Mouse (Mus musculus): ENCODE results near the gene Gm5724. TPM values are rescaled to one million over a fixed set of nuclear protein-coding genes. Genes with fewer than 3 reads are reported as not detected.

Gene Gm5724
- polyA plus RNA-seq (2014; fragmentation: Illumina TruSeq; extraction: RNeasy Lipid Tissue Mini Kit (QIAGEN cat#74804); ENCODE audit: low read depth, low replicate concordance), result not detected

DNA sequence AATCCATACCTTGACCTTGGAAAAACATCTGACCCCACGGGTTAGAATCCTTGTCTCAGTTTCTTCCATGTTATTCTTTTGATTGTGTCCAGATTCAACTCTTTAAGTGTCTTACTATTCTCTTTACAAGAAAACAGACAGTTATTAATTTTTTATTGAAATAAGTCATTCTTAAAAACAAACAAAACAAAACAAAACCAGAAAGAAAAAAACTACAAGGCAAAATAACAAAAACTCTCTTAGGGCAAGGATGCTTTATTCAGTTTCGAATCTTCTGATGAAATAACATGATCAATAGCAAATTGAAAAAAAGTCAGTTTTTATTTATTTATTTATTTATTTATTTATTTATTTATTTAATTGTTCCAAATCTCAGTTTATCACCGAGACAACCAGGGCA is at the start of gene Gm5724:
TSS of gene Gm5724 (minus strand) at position 101 of the 400 bp plus-strand sequence.

Other genes starting within 250 kb of the Gm5724 start
- gene Slco1c1, start 249.4 kb downstream of the Gm5724 start, polyA plus RNA-seq (2014; fragmentation: Illumina TruSeq; extraction: RNeasy Lipid Tissue Mini Kit (QIAGEN cat#74804); ENCODE audit: low read depth, low replicate concordance), result not detected
- 0.61 TPM for gene Slco1b2, start 144.3 kb downstream of the Gm5724 start, polyA plus RNA-seq (2014; fragmentation: Illumina TruSeq; extraction: RNeasy Lipid Tissue Mini Kit (QIAGEN cat#74804); ENCODE audit: low read depth, low replicate concordance)
- 4.6 TPM for gene Slco1a4, start 82.4 kb upstream of the Gm5724 start, polyA plus RNA-seq (2014; fragmentation: Illumina TruSeq; extraction: RNeasy Lipid Tissue Mini Kit (QIAGEN cat#74804); ENCODE audit: low read depth, low replicate concordance)
- gene Slco1a1, start 173.2 kb upstream of the Gm5724 start, polyA plus RNA-seq (2014; fragmentation: Illumina TruSeq; extraction: RNeasy Lipid Tissue Mini Kit (QIAGEN cat#74804); ENCODE audit: low read depth, low replicate concordance), result not detected
- gene Gm6614, start 237.6 kb upstream of the Gm5724 start, polyA plus RNA-seq (2014; fragmentation: Illumina TruSeq; extraction: RNeasy Lipid Tissue Mini Kit (QIAGEN cat#74804); ENCODE audit: low read depth, low replicate concordance), result not detected